Mouse (Mus musculus) stomach, embryonic 15.5 days (tissue): ENCODE results near the gene Npepl1. TPM values are rescaled to one million over a fixed set of nuclear protein-coding genes. Genes with fewer than 3 reads are reported as not detected.
A peak's percentile ranks its signal among the peaks of the same experiment; 100 is the strongest.

Source experiments
- ATAC-seq: fragments of 200-750 bp; cut with Nextera tagmentation; 2 replicates; pipeline ENCODE4 v1.8.0; 2017; ENCODE audit warnings: low read depth, moderate number of reproducible peaks, moderate TSS enrichment; ENCODE audit not compliant: insufficient read depth, low FRiP score
- H3K27ac ChIP-seq: fragments of 300-500 bp; sonication (generic); 2 replicates; pipeline ENCODE4 v1.5.1; 2015; ENCODE audit warnings: mild to moderate bottlenecking, inconsistent platforms
- H3K27me3 ChIP-seq: fragments of 300-500 bp; sonication (generic); replicated peaks from 2 replicates; pipeline ENCODE4 v1.6.1; 2015; ENCODE audit warnings: inconsistent platforms
- H3K36me3 ChIP-seq: fragments of 300-500 bp; sonication (generic); 2 replicates; pipeline ENCODE4 v1.6.1; 2015; ENCODE audit warnings: inconsistent platforms
- H3K4me1 ChIP-seq: fragments of 300-500 bp; sonication (generic); 2 replicates; pipeline ENCODE4 v1.6.1; 2015; ENCODE audit warnings: inconsistent platforms
- H3K4me2 ChIP-seq: fragments of 300-500 bp; sonication (generic); 2 replicates; pipeline ENCODE4 v1.6.1; 2015; ENCODE audit warnings: mild to moderate bottlenecking, inconsistent platforms
- H3K4me3 ChIP-seq: fragments of 300-500 bp; sonication (generic); replicated peaks from 2 replicates; pipeline ENCODE4 v1.5.1; 2015; ENCODE audit warnings: inconsistent platforms
- H3K9ac ChIP-seq: fragments of 300-500 bp; sonication (generic); 2 replicates; pipeline ENCODE4 v1.6.1; 2015; ENCODE audit warnings: inconsistent platforms
- H3K9me3 ChIP-seq: fragments of 300-500 bp; sonication (generic); 2 replicates; pipeline ENCODE4 v1.6.1; 2016; ENCODE audit warnings: inconsistent platforms
- WGBS: fragments of 180-500 bp; shearing (Covaris S2); methylation state at CpG from one replicate; pipeline ENCODE4 v1.1.7; 2015; 5-methylcytosine and 5-hydroxymethylcytosine counted together
- polyA plus RNA-seq: library from polyadenylated mRNA; unstranded; fragments of >200 nt; fragmentation: Nextera tagmentation; extraction: Ambion mirVana; gene quantifications from 2 replicates; pipeline ENCODE4 v1.2.1, GENCODE M21; 2015

The Npepl1 gene
- polyA plus RNA-seq, 1 experiment from 2014 or later: 55.4 TPM

DNA sequence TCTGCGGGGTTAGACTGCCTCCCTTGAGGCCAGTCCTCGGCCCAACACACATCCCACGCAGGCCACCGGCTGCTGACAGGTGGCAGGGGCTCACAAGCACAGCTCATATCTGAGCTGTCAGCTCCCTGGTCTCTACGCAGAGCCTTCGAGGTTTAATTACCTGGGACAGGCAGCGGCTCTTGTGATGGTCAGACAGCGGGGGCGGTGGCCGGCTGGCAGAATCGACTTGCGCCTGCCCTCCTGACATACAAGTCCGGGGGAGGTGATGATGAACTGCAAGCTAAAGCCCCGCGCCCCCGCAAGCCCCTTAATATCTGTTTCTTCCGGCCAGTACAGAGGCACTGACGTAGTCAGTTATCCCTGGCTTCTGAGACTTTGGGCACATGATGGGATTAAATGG, 2.8 kb downstream of the Npepl1 start:
- no peak for ATAC-seq
- Histone ChIP-seq H3K4me1 (peaks cover 10% of the 10 kb centered on the region; the same call in 1 of the 2 replicates), H3K27ac (no peak overlapping the region), H3K4me2 (no peak overlapping the region), H3K9ac (no peak overlapping the region), H3K4me3 (no peak overlapping the region), H3K27me3 (no peaks in the 10 kb centered on the region), H3K9me3 (no peaks in the 10 kb centered on the region), H3K36me3 (peaks cover 28% of the 10 kb centered on the region; the same call in 1 of the 2 replicates)
- WGBS: 81% methylated on average over 18 of the region's 18 CpGs

DNA sequence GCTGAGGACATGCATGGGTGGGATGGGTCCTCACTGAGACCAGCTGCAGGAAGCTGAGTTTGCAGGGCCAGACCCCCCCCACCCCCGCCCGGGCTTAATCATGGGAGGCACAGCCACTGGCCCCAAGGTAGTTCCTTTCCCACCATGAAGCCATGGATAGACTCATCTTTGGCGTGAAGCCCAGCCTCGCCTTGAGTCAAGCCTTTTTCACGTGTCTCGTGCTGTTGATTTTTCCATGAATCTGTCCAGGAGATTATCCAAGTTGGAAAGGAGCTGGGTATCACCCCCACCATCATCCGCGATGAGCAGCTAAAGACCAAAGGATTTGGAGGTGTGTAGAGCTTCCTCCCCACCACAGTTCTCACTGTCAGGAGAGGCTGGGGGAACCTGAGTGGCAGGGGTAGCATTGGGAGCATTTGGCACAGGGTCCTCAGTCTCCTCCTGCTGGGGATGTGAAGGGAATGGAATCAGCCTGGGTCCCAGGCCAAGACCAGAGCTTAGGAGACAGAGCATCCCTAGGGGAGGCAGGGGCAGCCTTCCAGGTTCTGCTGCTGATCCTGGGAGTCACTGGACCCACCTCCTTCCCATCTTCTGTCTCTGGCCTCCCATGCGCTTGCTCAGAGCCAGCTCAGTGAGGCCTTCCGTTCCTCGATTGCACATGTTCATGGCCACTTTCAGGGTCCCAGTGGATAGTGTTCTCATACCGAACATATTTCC, 4.2 kb downstream of the Npepl1 start:
- no peak overlapping the region for H3K9ac ChIP-seq
- 86% methylated on average over 12 of the region's 12 CpGs for WGBS
- no peak overlapping the region for H3K4me3 ChIP-seq
- no peaks in the 10 kb centered on the region for H3K9me3 ChIP-seq
- no peak for ATAC-seq
- H3K4me1 ChIP-seq: peaks cover 10% of the 10 kb centered on the region; the same call in 1 of the 2 replicates
- H3K4me2 ChIP-seq: no peak overlapping the region
- H3K27me3 ChIP-seq: no peaks in the 10 kb centered on the region
- peaks cover 36% of the 10 kb centered on the region for H3K36me3 ChIP-seq
- H3K27ac ChIP-seq: no peak overlapping the region

DNA sequence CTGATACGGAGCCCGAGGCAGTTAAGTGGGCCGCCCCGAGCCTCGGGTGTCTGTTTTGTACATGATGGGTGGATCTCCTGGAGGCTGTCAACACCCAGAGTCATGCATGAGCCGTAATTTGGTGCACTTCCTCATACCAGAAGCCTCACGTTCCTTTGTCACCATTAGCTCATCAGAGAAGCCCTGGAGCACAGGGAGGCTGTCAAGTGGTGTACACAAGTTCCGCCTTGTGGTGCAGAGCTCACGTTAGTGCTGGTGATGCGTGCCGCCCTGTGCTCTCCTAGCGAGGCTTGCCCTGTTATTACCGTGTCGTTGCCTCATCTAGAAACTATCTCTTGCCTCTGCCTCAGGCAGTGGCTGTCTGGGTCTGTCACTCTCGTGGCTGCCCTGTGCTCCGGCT, 6.8 kb downstream of the Npepl1 start:
- Histone ChIP-seq H3K9ac (no peak overlapping the region), H3K27me3 (no peaks in the 10 kb centered on the region), H3K4me2 (no peak overlapping the region), H3K4me3 (no peak overlapping the region), H3K27ac (no peak overlapping the region), H3K9me3 (no peaks in the 10 kb centered on the region), H3K4me1 (no peaks in the 10 kb centered on the region), H3K36me3 (peaks cover 60% of the 10 kb centered on the region)
- no peak; the same call in 1 of the 2 replicates for ATAC-seq
- WGBS: 74% methylated on average over 16 of the region's 16 CpGs

DNA sequence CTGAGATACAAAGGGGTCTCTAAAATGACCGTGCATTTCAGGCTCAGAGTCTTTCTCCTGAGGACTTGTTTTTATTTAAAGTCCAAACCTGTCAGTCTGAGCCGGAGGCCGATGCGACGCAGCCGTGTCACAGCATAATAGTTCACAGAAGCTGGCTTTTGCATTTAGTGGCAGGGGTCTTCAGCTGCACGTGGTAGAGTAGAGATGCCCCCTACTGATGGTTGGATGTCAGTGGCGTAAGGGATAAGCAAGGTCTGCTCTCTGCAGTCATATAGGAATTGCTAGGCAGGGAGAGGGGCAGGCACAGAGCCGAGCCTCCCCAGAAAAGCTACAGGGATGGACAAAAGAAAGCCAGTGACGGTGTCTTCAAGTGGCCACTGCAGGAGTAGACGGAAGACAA, 8.0 kb downstream of the Npepl1 start:
- WGBS: 55% methylated on average over 11 of the region's 11 CpGs
- H3K27ac ChIP-seq: no peak overlapping the region
- H3K4me1 ChIP-seq: no peaks in the 10 kb centered on the region
- no peak overlapping the region for H3K9ac ChIP-seq
- no peaks in the 10 kb centered on the region for H3K9me3 ChIP-seq
- H3K4me2 ChIP-seq: no peak overlapping the region
- peaks cover 70% of the 10 kb centered on the region for H3K36me3 ChIP-seq
- no peaks in the 10 kb centered on the region for H3K27me3 ChIP-seq
- ATAC-seq: no peak
- H3K4me3 ChIP-seq: no peak overlapping the region

DNA sequence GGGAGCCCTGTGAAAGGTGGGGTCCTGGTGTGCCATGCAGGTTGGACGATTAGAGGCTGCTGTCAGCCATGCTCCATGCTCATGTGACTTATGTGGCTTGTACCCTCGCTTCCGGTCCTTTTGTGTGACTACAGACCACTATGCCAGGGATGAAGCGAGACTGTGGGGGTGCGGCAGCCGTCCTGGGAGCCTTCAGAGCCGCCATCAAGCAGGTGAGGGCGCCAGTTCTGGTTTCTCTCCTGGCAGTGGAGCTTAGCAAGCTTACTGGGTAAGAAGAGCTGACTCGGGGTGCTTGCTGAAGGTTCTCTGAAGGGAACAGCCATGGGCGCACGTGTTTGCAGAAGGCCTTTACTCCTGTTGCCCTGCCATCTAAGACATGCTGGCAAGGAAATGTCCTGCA, 9.1 kb downstream of the Npepl1 start:
- Histone ChIP-seq H3K27ac (no peak overlapping the region), H3K27me3 (no peaks in the 10 kb centered on the region), H3K9ac (no peak overlapping the region), H3K4me2 (no peak overlapping the region), H3K4me3 (no peak overlapping the region), H3K4me1 (no peaks in the 10 kb centered on the region), H3K36me3 (peaks cover 73% of the 10 kb centered on the region), H3K9me3 (no peaks in the 10 kb centered on the region)
- 93% methylated on average over 11 of the region's 11 CpGs for WGBS
- ATAC-seq: no peak

DNA sequence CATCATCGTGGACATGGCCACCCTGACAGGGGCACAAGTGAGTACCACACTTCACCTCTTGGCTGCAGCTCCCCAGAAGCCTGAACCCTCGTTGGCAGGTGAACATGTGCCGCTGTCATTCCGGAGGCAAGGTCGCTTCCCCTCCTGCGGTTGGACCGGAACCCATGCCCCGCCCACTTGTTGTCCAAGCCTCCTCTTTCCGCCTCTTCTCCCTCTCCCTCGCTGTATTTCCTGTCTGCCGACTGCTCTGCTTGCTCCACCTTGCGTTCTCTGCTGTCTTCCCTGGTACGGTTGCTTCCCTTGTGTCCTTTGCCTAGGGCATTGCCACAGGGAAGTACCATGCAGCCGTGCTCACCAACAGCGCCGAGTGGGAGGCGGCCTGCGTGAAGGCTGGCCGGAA, 10.5 kb downstream of the Npepl1 start:
- Histone ChIP-seq H3K4me3 (no peak overlapping the region), H3K4me1 (no peaks in the 10 kb centered on the region), H3K27ac (no peak overlapping the region), H3K36me3 (peaks cover 77% of the 10 kb centered on the region), H3K9me3 (no peaks in the 10 kb centered on the region), H3K4me2 (no peak overlapping the region), H3K27me3 (no peaks in the 10 kb centered on the region), H3K9ac (no peak overlapping the region)
- WGBS: 95% methylated on average over 19 of the region's 19 CpGs
- no peak for ATAC-seq

DNA sequence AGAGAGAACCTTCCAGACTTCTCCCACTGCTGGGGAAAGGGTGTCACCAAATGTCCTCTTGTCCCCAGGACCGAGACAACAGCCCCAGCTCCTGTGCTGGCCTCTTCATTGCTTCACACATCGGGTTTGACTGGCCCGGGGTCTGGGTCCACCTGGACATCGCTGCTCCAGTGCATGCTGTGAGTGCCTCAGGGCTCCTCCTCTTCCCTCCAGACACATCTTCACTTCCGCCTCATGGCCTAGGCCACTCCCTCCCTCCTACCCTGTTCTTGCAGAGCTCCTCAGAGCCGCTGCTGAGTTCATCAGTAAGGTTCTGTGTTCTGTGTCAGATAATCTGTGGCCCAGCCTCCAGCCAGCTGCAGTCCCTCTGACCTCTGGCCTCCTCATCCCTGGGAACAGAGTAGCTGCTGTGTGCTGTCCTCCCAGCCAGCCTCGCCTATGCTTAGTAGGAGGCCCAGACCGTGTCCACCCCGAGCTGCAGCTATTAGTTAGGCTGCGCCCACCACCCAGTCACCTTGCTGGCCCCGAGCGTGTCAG, 11.3 kb downstream of the Npepl1 start:
- H3K4me2 ChIP-seq: no peak overlapping the region
- H3K9ac ChIP-seq: no peak overlapping the region
- H3K27me3 ChIP-seq: no peaks in the 10 kb centered on the region
- WGBS: 70% methylated on average over 12 of the region's 12 CpGs
- no peaks in the 10 kb centered on the region for H3K9me3 ChIP-seq
- no peak overlapping the region for H3K27ac ChIP-seq
- 0 out of 2 replicates have a peak, but pooled peaks cover under 1% of the 10 kb centered on the region for H3K4me1 ChIP-seq
- ATAC-seq: no peak
- peaks cover 72% of the 10 kb centered on the region for H3K36me3 ChIP-seq
- H3K4me3 ChIP-seq: no peak overlapping the region

DNA sequence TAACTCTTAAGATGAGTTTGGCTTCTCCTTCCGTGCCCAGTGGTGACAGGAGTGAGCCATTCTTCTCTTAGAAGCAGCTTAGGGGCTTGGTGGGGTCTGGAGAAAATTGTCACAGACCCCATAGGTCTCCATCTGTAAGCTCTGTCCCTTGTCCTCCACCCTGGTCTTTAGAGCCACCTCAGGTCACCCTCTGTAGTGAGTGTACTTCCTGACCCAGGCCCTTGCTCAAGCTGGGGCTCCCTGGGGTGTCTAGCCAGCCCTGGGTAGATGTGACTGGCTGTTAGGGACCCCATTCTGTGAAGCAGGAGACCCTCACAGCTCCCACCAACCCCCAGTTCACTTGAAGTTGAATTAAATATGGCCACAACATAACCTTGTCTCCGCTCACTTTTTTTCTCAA, 12.2 kb downstream of the Npepl1 start:
- 90% methylated on average over 2 of the region's 2 CpGs for WGBS
- ATAC-seq: no peak
- no peak overlapping the region for H3K9ac ChIP-seq
- H3K36me3 ChIP-seq: peaks cover 63% of the 10 kb centered on the region
- no peaks in the 10 kb centered on the region for H3K27me3 ChIP-seq
- no peak overlapping the region for H3K27ac ChIP-seq
- no peaks in the 10 kb centered on the region for H3K9me3 ChIP-seq
- H3K4me3 ChIP-seq: no peak overlapping the region
- no peak overlapping the region for H3K4me2 ChIP-seq
- peaks cover 9% of the 10 kb centered on the region for H3K4me1 ChIP-seq

DNA sequence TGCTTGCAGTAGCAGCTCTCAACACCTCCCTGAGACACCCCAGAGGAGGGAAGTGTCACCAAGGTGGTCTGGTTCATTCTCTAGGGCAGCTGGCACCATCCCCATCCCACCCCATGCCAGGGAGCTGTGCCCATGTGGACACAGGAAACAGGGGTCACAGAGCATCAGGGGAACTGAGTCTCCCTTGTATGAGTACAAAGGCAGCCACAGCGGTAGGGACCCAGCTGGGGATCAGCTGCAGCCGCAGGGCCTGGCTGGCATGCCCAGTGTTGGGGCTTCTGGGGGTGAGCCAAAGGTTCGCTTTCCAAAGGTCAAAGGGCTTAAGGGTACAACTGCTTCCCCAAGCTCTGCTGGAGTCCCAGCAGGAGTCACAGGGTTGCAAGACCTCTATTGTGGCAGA, 13.6 kb downstream of the Npepl1 start:
- H3K4me3 ChIP-seq: no peak overlapping the region
- H3K4me1 ChIP-seq: peaks cover 11% of the 10 kb centered on the region
- H3K9ac ChIP-seq: no peak overlapping the region
- H3K9me3 ChIP-seq: no peaks in the 10 kb centered on the region
- no peak overlapping the region for H3K4me2 ChIP-seq
- H3K27me3 ChIP-seq: no peaks in the 10 kb centered on the region
- no peak overlapping the region for H3K27ac ChIP-seq
- WGBS: 96% methylated on average over 3 of the region's 3 CpGs
- H3K36me3 ChIP-seq: peaks cover 57% of the 10 kb centered on the region
- no peak for ATAC-seq

DNA sequence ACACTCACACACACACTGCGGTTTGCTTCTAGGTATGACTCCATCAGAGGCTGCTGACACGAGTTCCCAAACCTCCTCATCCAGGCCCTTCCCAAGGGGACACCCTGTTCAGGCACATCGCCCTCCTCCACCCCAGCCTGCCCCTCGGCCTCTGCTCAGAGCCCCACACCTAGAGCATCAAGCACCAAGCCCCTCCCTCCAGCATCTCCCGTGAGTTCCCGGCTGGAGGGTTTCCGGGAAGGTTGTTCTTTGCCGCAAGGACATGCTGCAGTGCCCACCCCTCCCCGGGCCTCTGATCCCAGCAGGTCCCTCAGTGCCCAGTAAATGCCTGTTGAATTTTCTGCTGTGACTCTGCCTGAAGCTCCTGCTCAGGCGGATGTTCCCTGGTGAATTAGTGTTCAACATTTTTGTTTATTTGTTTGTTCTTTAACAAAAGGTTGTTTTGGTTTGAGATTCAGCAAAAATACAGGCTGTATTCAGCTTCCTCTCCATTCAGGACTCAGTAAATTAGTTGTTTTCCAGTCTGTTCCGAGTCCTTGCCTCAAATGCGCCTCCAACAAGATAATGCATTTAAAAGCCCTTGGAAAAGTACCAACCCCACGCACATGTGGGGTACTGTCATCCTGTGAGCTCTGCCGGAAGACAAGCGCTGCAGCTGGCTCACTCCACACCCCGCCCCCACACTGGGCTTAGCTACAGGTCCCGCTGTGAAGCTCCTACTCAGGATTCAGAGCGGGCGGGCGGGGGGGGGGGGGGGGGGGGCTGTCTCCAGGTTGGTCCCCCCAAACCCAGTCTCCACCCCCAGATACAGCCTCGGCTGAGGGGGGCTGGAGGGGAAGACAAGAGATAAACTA, 16.6 kb downstream of the Npepl1 start:
- Histone ChIP-seq H3K36me3 (peaks cover 29% of the 10 kb centered on the region), H3K4me3 (no peak overlapping the region), H3K27ac (no peak overlapping the region), H3K9ac (no peak overlapping the region), H3K9me3 (no peaks in the 10 kb centered on the region), H3K27me3 (no peaks in the 10 kb centered on the region), H3K4me1 (peaks cover 11% of the 10 kb centered on the region), H3K4me2 (peak overlapping the region; percentile 27; the same call in 1 of the 2 replicates)
- ATAC-seq: peak; percentile 48; the same call in 1 of the 2 replicates
- 11% methylated on average over 21 of the region's 21 CpGs for WGBS

DNA sequence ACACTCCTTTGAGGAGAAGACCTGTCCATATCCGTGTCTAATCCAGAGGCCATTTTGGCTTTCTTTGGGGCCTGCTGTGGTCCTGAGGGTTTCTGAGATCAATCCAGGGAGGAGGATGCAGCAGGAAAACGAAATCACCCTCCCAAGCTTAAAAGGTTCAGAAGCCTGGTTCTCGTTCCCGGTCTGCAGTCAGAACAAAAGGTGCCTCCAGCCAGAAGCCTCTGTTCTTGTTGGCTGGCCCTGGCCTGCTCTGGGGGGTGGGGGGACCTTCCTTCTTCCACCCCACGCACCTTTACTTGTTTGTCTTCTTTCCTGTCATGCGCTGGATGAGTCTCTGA, 17.2 kb downstream of the Npepl1 start:
- Histone ChIP-seq H3K4me3 (no peak overlapping the region), H3K36me3 (peaks cover 23% of the 10 kb centered on the region; the same call in 1 of the 2 replicates), H3K4me2 (peak overlapping the region; percentile 27; the same call in 1 of the 2 replicates), H3K27ac (no peak overlapping the region), H3K9ac (no peak overlapping the region), H3K9me3 (no peaks in the 10 kb centered on the region), H3K4me1 (peaks cover 11% of the 10 kb centered on the region), H3K27me3 (no peaks in the 10 kb centered on the region)
- WGBS: 28% methylated on average over 6 of the region's 6 CpGs
- ATAC-seq: no peak

DNA sequence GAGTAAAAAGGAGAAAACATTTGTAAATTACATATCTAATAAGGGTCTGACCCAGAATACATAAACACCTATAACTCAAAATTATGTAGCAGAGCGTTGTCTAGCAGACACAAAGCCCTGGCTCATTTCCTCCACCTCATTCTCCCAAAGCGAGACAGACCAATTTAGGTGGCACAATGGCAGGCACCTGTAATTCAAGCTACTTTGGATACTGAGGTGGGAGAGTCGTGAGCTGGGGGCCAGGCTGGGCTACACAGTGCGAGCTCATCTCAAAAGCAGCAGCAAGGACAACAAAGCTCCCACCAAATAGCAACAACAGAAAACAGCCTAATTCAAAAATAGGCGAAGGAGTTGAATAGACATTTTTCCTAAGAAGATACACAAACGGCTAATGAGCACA, 18.8 kb downstream of the Npepl1 start:
- no peak for ATAC-seq

More for the DNA sequence above, 18.8 kb downstream of the Npepl1 start:
- peaks cover 11% of the 10 kb centered on the region; the same call in 1 of the 2 replicates for H3K36me3 ChIP-seq
- H3K4me1 ChIP-seq: peaks cover 11% of the 10 kb centered on the region
- no peak overlapping the region for H3K9ac ChIP-seq
- no peaks in the 10 kb centered on the region for H3K27me3 ChIP-seq
- H3K4me3 ChIP-seq: no peak overlapping the region
- H3K4me2 ChIP-seq: no peak overlapping the region
- WGBS: 88% methylated on average over 6 of the region's 6 CpGs
- H3K27ac ChIP-seq: no peak overlapping the region
- no peaks in the 10 kb centered on the region for H3K9me3 ChIP-seq
